Mouse (Mus musculus): ENCODE measurements around the gene Wbp2.
"Not testable (repeated sequence)": the region's sequence is repeated elsewhere in the genome, so short reads cannot be mapped to it uniquely, and the experiment has no call there.

The Wbp2 gene

DNA sequence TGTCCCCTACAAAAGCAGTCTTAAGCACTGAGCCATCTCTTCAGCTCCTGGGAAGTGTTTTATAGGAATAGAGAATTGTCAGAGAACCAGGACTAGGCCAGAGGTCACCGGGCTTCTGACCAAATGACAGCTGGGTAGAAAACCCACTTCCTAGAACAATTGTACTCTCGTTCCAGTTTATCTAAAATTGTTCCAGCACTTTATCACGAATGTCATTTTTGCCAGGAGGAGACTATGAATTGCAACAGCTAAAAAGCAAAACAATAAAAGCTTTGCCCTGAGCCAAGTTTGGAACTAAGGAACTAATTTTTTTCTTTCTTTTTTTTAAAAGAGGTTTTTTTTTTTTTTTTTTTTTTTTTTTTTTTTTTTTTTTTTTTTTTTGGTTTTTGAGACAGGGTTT, 8.8 kb upstream of the Wbp2 start:
- in situ Hi-C loops (cut with MboI; ENCODE audit: low pct_unique_long_range_greater_than_20kb in 1 of 2, low sequenced_read_pairs in 2 of 2, unreplicated experiment in 1 of 2), result no loop called here

DNA sequence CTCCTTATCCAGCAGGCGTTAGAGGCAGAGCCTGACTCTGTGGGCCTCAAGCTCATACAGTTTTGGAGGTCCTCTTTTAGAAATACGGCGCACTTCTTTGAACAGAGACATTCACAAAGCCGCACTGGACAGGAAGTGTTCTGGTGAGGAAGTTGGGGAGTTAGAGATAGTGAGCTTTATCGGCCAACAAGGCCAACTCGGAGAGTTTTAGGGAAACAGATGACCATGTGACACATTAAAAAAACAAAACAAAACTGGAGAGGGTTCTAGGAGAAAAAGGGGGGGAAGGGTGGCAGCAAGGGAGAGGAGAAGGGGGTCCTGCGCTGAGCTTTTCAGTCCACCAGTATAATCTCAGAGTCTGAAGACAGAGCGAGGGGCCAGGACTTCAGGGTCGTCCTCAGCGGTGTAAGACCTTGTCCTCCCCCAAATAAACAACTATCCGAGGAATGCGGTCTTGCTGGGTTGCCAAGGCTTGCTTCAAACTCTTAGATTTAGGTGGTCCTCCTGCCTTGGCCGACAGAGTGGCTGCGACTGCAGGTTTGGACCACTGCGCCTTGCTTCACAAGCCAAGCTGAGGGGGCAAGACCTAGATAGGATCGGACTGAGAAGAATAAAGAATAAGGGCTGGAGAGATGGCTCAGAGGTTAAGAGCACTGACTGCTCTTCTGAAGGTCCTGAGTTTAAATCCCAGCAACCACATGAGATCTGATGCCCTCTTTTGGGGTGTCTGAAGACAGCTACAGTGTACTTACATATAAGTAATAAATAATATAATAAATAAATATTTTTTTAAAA, 7.2 kb upstream of the Wbp2 start:
- in situ Hi-C loops (cut with MboI; ENCODE audit: low pct_unique_long_range_greater_than_20kb in 1 of 2, low sequenced_read_pairs in 2 of 2, unreplicated experiment in 1 of 2), result no loop called here

DNA sequence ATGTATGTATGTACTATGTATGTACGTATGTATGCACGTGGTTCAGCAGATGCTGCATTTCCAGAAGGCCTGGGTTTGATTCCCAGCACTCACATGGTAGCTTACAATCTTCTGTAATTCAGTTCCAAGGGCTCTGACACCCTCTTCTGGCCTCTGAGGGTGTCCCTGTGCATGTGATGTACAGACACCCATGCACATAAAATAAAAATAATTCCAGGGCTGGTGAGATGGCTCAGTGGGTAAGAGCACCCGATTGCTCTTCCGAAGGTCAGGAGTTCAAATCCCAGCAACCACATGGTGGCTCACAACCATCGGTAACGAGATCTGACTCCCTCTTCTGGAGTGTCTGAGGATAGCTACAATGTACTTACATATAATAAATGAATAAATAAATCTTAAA, 6.2 kb upstream of the Wbp2 start:
- in situ Hi-C loops (cut with MboI; ENCODE audit: low pct_unique_long_range_greater_than_20kb in 1 of 2, low sequenced_read_pairs in 2 of 2, unreplicated experiment in 1 of 2), result not testable (repeated sequence)

DNA sequence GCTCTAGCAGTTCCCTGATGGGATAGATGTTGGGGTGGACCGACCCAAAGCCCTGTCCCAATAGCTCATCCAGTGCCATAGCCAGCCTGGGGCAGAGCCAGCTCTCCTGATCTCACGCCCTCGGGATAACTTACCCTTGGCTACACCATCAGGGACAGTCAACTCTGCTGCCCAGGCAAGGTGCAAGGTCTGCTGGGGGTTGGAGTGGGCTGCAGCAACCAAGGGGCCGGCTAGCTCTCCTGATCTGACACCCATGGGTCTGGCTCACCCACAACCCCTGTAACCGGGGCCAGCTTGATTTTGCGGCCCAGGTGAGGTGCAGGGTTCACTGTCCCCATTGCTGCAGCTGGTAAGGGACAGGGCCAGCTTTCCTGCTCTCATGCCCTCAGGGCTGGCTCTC, 4.8 kb upstream of the Wbp2 start:
- in situ Hi-C loops (cut with MboI; ENCODE audit: low pct_unique_long_range_greater_than_20kb in 1 of 2, low sequenced_read_pairs in 2 of 2, unreplicated experiment in 1 of 2), result no loop called here

DNA sequence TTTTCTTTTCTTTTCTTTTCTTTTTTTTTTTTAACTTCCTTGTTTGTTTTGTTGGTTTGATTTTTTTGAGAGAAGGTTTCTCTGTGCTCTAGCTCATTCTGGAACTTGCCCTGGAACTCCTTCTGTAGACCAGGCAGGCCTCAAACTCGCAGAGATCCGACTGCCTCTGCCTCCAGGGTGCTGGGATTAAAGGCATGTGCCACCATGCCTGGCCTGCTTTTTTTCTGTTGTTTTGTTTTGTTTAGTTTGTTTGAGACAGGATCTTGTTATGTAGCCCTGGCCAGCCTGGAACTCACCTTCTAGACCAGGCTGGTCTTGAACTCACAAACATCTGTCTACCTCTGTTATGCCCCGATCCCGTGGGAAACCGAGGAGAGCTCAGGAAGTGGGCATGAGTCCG, 2.8 kb upstream of the Wbp2 start:
- in situ Hi-C loops (cut with MboI; ENCODE audit: low pct_unique_long_range_greater_than_20kb in 1 of 2, low sequenced_read_pairs in 2 of 2, unreplicated experiment in 1 of 2), result no loop called here

DNA sequence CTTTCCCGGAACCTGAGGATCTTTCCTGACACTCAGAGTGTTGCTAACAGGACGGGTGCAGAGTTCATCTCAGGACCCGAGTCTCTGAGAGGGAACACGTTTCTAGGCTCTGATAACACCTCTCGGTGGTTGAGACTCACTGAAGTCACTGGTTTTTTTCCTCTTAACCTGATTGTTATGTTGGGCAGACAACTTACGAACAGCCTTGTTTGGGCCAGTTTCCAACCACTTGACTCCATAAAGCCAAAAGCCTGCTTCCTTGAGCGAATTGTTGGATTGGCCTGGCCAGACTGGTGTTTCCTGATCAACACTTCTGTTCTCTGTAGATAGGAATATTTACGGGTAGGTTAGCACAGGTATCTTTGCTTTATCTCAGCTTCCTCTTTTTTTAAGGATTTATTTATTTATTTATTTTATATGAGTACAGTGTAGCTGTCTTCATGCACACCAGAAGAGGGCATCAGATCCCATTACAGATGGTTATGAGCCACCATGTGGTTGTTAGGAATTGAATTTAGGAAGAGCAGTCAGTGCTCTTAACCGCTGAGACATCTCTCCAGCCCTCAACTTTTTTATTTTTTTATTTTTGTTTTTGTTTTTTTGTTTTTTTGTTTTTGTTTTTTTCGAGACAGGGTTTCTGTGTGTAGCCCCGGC, 2.1 kb upstream of the Wbp2 start:
- in situ Hi-C loops (cut with MboI; ENCODE audit: low pct_unique_long_range_greater_than_20kb in 1 of 2, low sequenced_read_pairs in 2 of 2, unreplicated experiment in 1 of 2), result no loop called here

DNA sequence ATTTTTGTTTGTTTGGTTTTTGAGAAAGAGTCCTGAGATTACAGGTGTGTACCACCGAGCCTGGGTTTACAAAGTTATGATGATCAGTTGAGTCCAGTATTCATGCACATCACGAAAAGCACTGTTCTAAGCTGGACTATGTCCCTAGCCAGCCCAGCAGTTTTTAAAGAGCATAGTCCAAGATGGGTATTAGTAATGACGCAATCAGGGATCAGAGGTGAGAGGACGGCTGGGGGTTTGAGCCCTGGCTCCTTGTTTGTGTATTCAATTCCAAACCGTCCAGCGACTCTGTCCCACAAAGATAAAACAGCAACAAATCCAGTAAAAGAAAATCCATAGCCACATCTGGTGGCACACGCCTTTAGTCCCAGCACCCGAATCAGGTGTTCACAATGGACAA, 1.4 kb upstream of the Wbp2 start:
- in situ Hi-C loops (cut with MboI; ENCODE audit: low pct_unique_long_range_greater_than_20kb in 1 of 2, low sequenced_read_pairs in 2 of 2, unreplicated experiment in 1 of 2), result no loop called here

DNA sequence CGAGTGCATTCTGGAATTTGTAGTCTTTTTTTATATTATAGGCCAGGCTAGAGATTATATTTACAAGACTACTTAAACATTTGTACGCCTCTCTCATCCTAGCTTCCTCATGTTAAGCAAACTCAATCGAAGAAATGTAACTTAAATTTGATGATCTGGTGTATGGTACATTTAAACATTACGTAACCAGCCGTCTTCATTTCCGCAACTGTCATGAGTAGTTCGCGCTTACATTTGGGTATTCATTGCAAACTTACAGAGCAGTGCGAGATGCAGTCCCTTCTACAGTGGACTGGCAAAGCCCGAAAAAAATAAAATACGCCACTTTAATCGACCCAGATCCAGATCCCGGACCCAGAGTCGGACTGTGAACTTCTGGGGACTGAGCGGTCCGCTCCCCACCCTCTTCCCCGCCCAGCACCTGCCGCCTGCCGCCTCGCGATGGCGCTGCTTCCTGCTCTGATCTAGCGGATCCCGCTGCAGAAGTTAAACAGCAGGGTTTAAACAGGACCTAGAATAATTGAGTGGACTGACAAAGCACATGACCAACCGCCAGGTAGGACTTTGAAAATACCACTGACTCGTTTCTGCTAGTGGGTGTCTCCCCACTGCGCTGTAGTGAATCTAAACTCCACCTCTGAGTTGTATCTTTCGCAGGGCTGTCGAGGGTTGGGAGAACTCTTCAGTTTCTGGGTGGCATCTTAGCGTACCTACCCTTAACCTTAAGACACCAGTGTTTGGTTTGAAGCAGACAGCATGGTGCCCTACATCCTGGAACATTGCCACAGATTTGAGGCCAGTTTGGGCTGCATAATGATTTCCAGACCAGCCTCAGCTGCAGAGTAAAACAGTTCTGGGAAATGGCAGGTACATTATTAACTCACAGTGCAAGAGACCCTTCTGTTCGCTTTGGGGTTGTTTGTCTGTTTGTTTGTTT, 667 bp upstream of the Wbp2 start:
- in situ Hi-C loops (cut with MboI; ENCODE audit: low pct_unique_long_range_greater_than_20kb in 1 of 2, low sequenced_read_pairs in 2 of 2, unreplicated experiment in 1 of 2), result no loop called here

DNA sequence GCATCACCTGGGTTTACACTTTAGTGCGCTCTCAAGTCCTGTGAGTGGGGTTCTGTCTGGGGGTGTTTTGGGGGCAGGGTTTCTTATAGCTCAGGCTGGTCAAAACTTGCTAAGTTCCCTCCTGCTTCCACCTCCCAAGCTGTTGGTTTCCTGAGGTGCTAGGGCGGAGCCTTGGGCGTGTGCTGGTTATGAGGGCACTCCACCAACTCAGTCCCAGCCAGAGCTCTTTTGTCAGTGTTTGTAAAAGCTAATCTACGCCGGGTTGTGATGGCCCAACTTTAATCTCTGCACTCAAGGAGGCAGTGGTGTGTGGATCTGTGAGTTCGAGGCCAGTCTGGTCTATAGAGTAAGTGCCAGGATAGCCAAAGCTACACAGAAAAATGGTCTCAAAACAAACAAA, 2.6 kb downstream of the Wbp2 start:
- in situ Hi-C loops (cut with MboI; ENCODE audit: low pct_unique_long_range_greater_than_20kb in 1 of 2, low sequenced_read_pairs in 2 of 2, unreplicated experiment in 1 of 2), result no loop called here

DNA sequence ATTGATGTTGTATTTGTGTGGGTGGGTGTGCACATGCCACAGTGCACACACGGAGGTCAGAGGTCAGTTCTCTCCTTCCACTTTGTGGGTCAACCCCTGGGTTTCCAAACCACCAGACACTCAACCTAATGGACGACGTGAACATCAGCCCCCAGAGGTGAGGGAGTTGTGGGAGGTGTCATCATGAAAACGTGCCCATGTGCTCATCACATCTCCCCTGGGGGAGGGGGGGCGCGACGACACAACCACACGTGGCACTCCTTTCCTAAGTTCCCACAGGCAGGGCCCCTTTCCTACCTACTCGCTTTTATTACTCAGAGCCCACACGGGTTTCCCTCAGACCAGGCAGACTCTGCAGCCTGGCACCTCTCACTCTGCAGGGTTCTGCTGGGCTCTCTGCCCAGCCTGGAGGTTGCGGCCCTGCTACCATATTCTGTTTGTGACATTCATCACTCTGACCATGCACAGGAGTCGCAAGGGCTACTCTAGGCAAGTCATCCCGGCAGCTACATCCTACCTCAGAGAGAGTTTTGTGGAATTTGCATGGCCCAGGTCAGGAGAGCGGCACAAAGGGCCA, 3.6 kb downstream of the Wbp2 start:
- in situ Hi-C loops (cut with MboI; ENCODE audit: low pct_unique_long_range_greater_than_20kb in 1 of 2, low sequenced_read_pairs in 2 of 2, unreplicated experiment in 1 of 2), result no loop called here

DNA sequence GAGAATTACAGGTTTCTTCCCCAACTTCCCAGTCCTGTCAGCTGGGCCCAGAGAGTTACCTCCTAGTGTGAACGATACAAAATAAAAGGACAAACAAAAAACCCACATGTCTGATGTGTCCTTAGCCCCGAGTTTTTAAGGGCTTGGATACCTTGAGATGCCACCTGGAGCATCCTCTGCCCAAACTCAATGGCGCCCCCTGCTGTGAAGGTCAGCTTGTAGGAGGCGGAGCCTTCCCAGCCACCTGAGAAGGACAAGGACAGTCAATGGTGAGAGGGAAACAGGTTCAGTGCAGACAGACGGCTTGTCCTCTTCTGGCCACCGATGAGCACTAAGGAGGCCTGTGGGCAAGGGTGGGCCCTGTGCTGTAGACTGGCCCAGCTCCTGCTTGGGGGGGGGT, 5.7 kb downstream of the Wbp2 start:
- in situ Hi-C loops (cut with MboI; ENCODE audit: low pct_unique_long_range_greater_than_20kb in 1 of 2, low sequenced_read_pairs in 2 of 2, unreplicated experiment in 1 of 2), result no loop called here

DNA sequence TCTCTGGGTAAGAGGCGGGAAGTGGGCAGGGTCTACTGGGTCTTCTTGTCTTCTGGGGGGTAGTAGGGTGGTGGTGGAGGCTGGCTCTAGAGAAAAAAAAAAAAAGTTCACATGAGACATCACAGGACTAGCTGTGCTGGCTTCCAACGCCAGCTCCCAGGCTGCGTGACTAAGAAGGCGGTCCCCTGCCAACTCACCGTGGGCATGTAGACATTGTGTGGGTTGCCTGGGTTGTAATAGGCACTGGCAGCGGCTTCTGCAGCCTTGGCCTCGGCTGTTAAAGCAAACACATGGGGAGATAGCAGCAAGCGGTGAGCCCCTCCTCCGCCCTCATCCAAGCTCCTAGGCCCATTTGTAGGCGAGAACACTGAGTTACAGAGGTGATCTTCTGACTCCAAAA, 7.3 kb downstream of the Wbp2 start:
- in situ Hi-C loops (cut with MboI; ENCODE audit: low pct_unique_long_range_greater_than_20kb in 1 of 2, low sequenced_read_pairs in 2 of 2, unreplicated experiment in 1 of 2), result no loop called here

DNA sequence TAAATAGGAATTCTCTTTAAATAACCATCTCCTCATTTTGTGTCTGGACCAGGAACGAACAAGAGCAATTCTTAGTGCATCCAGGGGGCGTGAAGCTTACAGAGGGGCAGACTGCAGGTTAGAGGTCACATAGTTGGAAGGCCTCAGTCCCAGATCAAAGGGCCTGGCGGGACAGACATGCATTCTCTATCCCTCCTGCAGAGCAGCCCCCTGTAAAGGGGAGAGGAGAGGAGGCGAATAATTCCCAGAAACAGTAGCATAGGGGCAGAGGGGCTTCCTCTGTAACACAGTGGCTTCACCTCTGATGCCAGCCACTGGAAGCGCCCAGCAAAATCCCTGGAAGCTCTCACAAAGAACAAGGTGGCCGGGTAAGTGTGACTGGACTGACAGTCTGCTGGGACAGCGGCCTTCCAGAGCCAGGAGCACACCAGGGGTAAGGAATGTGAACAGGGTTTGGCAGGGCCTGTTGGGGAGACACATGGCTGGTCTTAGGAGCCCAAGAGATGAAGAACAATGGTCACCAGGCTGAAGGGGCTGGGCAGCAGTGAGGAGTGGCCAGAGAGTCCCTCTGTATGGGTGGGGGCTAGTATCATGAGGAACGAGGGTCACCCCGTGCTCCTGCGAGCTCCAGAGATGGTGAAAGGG, 8.0 kb downstream of the Wbp2 start:
- in situ Hi-C loops (cut with MboI; ENCODE audit: low pct_unique_long_range_greater_than_20kb in 1 of 2, low sequenced_read_pairs in 2 of 2, unreplicated experiment in 1 of 2), result no loop called here

DNA sequence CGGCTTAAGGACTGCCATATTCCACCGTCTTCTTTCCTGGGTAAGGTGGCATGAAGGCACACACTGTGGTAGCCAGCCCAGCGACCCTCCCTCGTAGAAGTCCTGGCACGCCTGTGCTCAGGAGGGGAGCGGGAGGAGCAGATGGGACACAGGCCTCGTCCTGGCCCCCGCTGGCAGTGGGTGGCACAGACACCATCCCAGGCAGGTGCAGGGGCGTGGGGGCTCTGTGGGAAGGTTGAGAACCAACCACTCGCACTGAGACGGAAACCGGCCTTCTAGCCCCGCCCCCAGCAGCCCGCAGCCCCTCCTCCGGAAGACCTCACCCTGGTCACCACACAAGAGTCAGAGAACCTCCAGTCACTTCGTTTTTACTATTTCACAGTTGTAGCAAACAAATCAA, 8.6 kb downstream of the Wbp2 start:
- in situ Hi-C loops (cut with MboI; ENCODE audit: low pct_unique_long_range_greater_than_20kb in 1 of 2, low sequenced_read_pairs in 2 of 2, unreplicated experiment in 1 of 2), result no loop called here

DNA sequence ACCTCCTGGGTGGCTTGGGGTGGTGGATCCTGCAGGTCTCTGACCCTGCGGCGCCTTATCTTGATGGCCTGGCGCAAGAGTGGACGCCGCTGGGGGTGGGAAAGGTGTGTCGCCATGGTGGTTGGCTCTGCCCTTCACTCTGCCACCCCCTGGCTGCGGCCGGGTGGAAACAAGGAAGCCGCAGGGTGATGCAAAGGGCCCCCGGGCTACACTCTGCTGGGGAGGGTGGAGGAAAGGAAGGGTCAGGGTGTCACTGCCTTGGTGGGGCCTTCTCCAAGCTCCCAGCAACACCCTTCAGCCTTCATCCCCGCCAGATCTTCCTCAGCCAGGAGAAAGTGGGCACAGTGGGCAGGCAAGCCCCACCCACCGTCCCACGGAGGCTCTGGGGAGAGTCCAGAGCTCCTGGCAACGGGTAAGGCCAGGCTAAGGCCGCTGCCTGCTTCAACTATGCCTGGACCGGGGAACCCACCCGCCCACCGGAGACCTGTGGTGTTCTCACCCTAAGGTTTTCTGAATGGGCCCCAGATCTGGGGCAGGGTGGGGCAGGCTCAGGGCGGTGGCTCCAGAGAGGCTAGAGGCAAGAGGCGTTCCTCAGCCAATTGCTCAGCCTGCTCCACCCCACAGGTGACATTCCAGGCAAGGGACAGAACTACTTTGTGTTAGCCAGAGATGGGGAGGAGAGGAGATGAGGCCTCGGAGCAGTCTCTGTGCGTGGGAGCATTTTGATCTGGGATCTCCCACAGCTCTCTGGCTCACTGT, 9.2 kb downstream of the Wbp2 start, which contains the start of gene Unc13d:
Gene Unc13d, minus strand, starts transcription at position 516 of the 759 bp plus-strand sequence.
- in situ Hi-C loops (cut with MboI; ENCODE audit: low pct_unique_long_range_greater_than_20kb in 1 of 2, low sequenced_read_pairs in 2 of 2, unreplicated experiment in 1 of 2), result no loop called here

DNA sequence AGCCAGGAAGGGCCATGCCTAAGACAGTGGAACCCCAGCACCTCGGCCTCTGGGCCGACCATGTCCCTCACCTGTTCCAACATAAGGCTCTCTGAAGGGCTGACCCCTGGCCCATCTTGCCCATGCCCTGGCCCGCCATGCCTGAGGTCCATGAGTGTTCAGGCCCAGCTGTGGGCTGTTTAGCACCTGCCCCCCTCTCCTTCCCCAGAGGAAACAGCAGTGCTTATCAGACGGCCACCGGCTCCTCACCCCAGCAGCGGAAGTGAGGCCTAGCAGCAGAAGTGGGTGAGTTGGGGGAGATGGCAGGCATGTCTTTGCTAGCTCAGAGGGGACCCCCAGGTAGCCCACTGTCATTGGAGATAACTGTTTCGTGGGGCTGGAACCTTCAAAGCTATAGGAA, 10.0 kb downstream of the Wbp2 start:
- in situ Hi-C loops (cut with MboI; ENCODE audit: low pct_unique_long_range_greater_than_20kb in 1 of 2, low sequenced_read_pairs in 2 of 2, unreplicated experiment in 1 of 2), result no loop called here

DNA sequence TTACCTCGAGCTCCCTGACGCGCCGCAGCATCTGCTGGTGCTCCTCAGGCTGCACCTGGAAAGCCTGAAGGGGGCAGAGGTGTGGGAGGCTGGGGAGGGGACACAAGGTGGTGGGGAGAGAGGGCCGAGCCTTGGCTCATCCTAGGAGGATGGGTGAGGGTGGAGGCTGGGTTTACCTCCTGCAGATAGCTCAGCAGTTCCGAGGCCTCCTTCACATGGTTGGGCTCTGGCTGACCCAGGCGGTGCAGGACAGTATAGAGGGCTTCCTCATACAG, 10.6 kb downstream of the Wbp2 start:
- in situ Hi-C loops (cut with MboI; ENCODE audit: low pct_unique_long_range_greater_than_20kb in 1 of 2, low sequenced_read_pairs in 2 of 2, unreplicated experiment in 1 of 2), result no loop called here
